Mouse (Mus musculus) B cell, adult 2 months (primary cell): ENCODE measurements around the gene Tcp1.
A peak's percentile ranks its signal among the peaks of the same experiment; 100 is the strongest.
"Not testable (repeated sequence)": the region's sequence is repeated elsewhere in the genome, so short reads cannot be mapped to it uniquely, and the experiment has no call there.

Experiments used
- DNase-seq, 2 experiments: peaks; one replicate each; pipeline ENCODE4 v3.0.0; 2022

Gene Tcp1

GRCm38 (mm10) chr17:12915488-12915880, at the start of gene Tcp1:
Gene Tcp1, plus strand, starts transcription at chr17:12915701.
- DNase-seq: no peak

GRCm38 (mm10) chr17:12866853-12867252, 48.6 kb upstream of the Tcp1 start:
- DNase-seq: no peak

- DNase-seq: no peak
These were observed 47.5 kb upstream of the Tcp1 start, which contains the start of gene Mas1 for GRCm38 (mm10) chr17:12868043-12868442. Gene Mas1, minus strand, starts transcription at chr17:12868143.

GRCm38 (mm10) chr17:12868640-12869039, 46.9 kb upstream of the Tcp1 start:
- no peak for DNase-seq

GRCm38 (mm10) chr17:12872275-12873028, 43.0 kb upstream of the Tcp1 start:
- no peak for DNase-seq

- DNase-seq: no peak
These were observed 39.8 kb upstream of the Tcp1 start, which contains the start of gene Mrgprh for GRCm38 (mm10) chr17:12875734-12876133. Gene Mrgprh, plus strand, starts transcription at chr17:12876034.

GRCm38 (mm10) chr17:12880178-12880577, 35.3 kb upstream of the Tcp1 start:
- peak; percentile 82 to 84 for DNase-seq

- no peak for DNase-seq
These were observed 34.3 kb upstream of the Tcp1 start for GRCm38 (mm10) chr17:12881216-12881615.

GRCm38 (mm10) chr17:12886620-12887019, 28.9 kb upstream of the Tcp1 start:
- DNase-seq: peak in 1 of 2 experiments; percentile 21

GRCm38 (mm10) chr17:12887021-12887775, 28.3 kb upstream of the Tcp1 start:
- DNase-seq: no peak

- no peak for DNase-seq
These were observed 24.4 kb upstream of the Tcp1 start for GRCm38 (mm10) chr17:12891054-12891453.

- DNase-seq: no peak
These were observed 23.5 kb upstream of the Tcp1 start for GRCm38 (mm10) chr17:12892033-12892432.

GRCm38 (mm10) chr17:12897674-12898073, 17.8 kb upstream of the Tcp1 start:
- DNase-seq: no peak

- DNase-seq: not testable (repeated sequence)
These were observed 16.9 kb upstream of the Tcp1 start for GRCm38 (mm10) chr17:12898607-12899006.

GRCm38 (mm10) chr17:12902291-12902690, 13.2 kb upstream of the Tcp1 start:
- DNase-seq: no peak

GRCm38 (mm10) chr17:12903372-12904333, 11.8 kb upstream of the Tcp1 start:
- DNase-seq: no peak

- DNase-seq: no peak
These were observed 11.2 kb upstream of the Tcp1 start for GRCm38 (mm10) chr17:12904349-12904748.

- DNase-seq: no peak
These were observed 9.7 kb upstream of the Tcp1 start for GRCm38 (mm10) chr17:12905810-12906209.

GRCm38 (mm10) chr17:12906436-12906835, 9.1 kb upstream of the Tcp1 start:
- DNase-seq: no peak

- no peak for DNase-seq
These were observed 5.9 kb upstream of the Tcp1 start, which contains the start of gene Pnldc1 for GRCm38 (mm10) chr17:12909361-12910280. Gene Pnldc1, minus strand, starts transcription at chr17:12910230.

- DNase-seq: no peak
These were observed 5.1 kb upstream of the Tcp1 start for GRCm38 (mm10) chr17:12910391-12910790.
